Mouse (Mus musculus) brown adipose tissue, adult 24 weeks (tissue): ENCODE results near the gene Cercam. TPM values are rescaled to one million over a fixed set of nuclear protein-coding genes. Genes with fewer than 3 reads are reported as not detected.
A peak's percentile ranks its signal among the peaks of the same experiment; 100 is the strongest.
"Not testable (repeated sequence)": the region's sequence is repeated elsewhere in the genome, so short reads cannot be mapped to it uniquely, and the experiment has no call there.

Experiments
- H3K27ac ChIP-seq: fragments of 200-500 bp; replicated peaks from 2 replicates; pipeline ENCODE4 v1.5.1; 2012; ENCODE audit warnings: low read depth, mild to moderate bottlenecking, low read length
- H3K4me1 ChIP-seq: fragments of 200-500 bp; 2 replicates; pipeline ENCODE4 v1.6.1; 2012; ENCODE audit warnings: low read length, mixed read lengths; ENCODE audit not compliant: control insufficient read depth, insufficient read depth, insufficient read length
- H3K4me3 ChIP-seq: fragments of 200-500 bp; 2 replicates; pipeline ENCODE4 v1.5.1; 2012; ENCODE audit warnings: low read depth, mild to moderate bottlenecking, low read length, moderate library complexity; ENCODE audit not compliant: insufficient read depth
- polyA plus RNA-seq: library from polyadenylated mRNA; stranded (reverse); fragments of >200 nt; gene quantifications from 2 replicates; pipeline ENCODE4 v1.2.4, GENCODE M21; 2012; ENCODE audit not compliant: missing spikeins, insufficient read depth, insufficient read length

Gene Cercam
- polyA plus RNA-seq, 1 experiment, result 3.1 TPM

DNA sequence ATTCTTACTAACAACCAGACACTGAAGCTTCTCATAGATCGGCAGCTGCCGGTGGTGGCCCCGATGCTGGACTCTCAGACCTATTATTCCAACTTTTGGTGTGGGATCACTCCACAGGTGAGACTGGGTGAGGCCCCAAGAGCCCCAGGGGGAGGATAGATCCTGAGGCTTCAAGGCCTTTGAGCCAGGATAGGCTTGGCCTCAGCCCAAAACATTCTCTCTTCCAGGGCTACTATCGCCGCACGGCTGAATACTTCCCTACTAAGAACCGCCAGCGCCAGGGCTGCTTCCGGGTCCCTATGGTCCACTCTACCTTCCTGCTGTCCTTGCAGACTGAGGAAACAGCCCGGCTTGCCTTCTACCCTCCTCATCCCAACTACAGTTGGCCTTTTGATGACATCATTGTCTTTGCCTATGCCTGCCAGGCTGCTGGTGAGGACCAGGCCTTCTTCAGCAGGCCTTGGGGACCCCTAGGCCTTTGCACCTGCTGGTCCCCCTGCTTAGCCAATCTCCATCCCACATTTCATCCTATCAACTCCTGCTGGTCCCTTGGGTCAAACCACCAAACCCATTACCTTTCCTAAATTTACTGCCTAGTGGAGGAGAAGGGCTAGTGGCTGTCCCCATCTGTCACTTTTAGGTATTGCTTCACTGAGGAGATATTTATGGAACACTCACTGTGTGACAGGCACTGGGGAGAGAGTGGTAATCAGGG is 3.8 kb downstream of the Cercam start:
- Histone ChIP-seq H3K4me3 (no peak overlapping the region), H3K4me1 (no peaks in the 10 kb centered on the region), H3K27ac (no peak overlapping the region)

DNA sequence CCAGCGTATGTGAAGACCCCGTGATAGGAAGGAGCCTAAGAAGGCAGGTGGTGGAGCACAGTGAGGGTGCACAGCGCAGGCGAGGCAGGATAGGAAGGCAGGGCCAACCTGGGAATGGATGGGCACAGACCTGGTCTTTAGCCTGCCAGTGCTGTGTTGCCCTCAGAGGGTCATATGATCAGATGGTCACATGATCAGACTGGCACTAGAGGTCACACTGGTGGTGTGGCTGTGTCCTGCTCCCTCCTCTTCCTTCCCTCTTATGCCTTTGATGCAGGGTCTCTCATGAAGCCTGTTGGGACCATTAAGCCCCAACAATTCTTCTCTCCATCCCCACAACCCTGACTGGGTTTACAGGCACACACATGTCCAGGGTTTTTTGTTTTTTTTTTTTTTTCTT is 4.8 kb downstream of the Cercam start:
- Histone ChIP-seq H3K27ac (no peak overlapping the region), H3K4me1 (no peaks in the 10 kb centered on the region), H3K4me3 (no peak overlapping the region)

DNA sequence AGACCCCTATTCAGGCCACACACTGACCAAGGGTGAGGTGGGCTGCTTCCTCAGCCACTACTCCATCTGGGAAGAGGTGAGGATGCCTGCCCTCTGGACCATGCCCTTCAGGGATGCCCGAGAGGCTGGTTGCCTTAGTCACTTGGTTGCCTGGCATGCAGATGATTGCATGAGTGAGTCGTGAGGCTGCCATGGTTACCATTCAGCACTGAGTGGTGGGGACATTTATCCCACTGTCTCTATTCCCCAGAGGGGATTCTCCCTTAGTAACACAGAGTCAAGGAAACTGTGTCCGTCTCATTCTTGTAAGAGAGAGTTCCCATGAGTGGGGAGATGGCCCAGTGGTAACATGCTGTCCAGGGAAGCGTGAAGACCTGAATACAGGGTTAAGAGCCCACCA is 9.1 kb downstream of the Cercam start:
- Histone ChIP-seq H3K4me1 (no peaks in the 10 kb centered on the region), H3K27ac (no peak overlapping the region), H3K4me3 (no peak overlapping the region)

DNA sequence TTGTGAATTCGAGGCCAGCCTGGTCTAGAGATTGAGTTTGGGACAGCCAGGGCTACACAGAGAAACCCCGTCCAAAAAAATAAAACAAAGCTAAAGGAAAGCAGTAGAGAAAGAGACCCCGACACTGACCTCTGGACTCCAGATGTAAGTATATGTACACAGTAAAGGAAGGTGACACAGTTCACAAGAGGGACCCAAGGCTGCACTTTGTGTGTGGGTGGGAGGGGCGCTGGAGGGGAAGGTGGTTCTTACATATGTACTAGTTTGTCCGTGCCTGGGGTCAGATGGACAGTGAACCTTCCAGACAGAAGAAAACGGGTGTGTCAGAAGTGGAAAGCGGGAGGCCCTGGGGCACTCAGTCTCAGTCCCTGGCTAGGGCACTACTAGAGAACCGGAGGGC is 10.2 kb downstream of the Cercam start:
- H3K27ac ChIP-seq, result no peak overlapping the region
- no peak overlapping the region for H3K4me3 ChIP-seq
- no peaks in the 10 kb centered on the region for H3K4me1 ChIP-seq

DNA sequence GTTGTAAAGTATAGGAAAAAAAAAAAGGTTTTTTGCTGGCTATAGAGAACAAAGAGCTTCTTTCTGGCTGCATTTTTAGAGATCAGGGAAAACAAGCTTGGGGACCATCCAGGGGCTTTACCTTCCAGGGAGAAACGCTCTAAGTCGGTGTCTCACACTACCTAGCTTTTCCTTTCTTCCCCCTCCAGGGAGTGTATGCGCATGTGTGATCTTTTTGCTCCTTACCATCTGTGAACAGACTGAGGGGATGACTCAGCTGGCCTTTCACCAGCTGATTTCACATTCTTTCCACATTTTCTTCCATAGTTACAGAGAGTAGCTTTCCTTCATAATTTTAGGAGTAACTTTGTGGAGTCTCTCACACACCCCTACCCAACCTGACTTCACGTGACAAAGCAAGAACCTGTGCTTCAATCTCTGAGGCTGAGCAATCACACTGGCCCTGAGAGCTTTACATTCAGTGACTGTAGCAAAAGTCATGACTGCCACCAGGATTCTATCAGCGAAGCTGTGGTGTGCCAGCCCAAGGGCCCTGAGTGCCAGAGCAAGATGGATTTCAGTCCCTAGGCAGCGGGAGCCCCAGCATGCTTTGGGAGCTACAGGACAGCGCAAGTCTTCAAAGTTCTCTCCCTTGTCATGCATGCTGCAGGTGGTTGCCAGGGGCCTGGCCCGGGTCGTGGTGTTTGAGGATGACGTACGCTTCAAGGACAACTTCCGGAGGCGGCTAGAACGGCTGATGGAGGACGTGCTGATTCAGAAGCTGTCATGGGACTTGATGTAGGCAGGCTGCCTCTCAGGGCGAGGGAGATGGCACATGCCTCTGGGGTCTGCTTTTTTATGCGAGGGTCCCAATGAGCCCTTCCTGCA is 11.2 kb downstream of the Cercam start:
- Histone ChIP-seq H3K4me1 (no peaks in the 10 kb centered on the region), H3K4me3 (no peak overlapping the region), H3K27ac (no peak overlapping the region)

DNA sequence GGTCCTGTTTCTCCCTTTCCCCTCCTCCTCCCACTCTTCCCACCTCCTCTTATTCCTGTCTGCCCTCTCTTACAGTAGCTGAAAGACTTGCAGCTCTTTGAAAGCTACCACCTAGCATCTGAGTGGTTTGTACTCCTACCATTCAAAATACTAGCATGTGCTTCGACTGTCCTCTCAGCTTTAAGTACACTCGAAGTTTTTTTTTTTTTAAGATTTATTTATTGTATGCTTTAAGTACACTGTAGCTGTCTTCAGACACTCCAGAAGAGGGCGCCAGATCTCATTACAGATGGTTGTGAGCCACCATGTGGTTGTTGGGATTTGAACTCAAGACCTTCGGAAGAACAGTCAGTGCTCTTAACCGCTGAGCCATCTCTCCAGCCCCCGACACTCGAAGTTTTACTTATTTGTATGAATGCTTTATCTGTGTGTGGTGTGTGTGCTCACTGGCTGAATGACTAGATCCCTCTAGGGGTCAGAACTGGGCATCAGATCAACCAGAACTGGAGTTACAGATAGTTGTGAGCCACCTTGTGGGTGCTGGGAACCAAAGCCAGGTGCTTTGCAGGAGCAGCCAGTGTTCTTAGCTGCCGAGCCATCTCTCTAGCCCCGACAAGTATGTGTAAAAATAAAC is 17.8 kb downstream of the Cercam start:
- H3K4me1 ChIP-seq, H3K27ac ChIP-seq, H3K4me3 ChIP-seq: not testable (repeated sequence)

DNA sequence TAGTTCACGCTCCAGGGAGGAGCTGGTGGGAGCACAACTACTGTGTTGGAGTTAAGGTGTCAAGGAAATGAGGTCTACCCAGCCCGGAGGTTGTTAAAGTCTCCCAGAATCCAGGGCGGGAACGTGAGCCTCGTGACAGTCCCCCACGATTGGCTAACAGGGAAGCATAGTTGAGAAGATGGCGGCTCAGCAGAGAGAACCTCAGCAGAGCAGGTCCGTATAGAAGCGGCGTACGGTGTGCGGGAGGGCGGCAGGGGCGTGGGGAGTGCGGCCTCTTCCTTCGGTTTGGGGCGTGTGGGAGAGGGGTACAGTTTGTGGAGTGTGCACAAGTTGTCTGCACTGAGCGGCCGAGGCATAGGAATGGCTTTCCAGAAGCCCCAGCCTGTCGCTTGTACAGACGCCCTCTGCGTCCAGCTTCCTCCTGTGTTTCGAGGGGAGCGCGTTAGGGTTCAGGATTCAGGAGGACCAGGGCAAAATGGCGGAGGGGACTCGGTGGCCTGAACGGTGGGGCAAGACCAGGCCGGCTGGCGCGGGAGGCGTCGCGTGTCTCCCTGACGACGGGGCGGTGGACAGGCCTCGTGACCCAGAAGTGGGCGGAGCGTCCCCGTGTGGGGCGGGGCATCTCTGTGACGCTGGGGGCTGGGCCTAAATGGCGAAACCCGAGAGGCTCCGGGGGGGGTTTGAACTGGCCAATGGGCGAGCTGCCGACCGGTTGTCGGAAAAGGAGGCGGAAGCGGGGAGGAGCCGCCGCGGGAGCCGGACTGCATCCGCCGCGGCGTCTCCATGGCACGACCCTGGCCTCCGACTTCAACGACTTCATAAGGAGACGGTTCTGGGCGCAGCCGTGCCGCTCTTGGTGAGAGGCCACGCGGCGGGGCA is 20.3 kb downstream of the Cercam start, which contains the start of gene Odf2:
Gene Odf2 (plus strand): TSS at position 156 of the 879 bp plus-strand sequence.
- Histone ChIP-seq H3K4me3 (peak within 1 kb of the TSS; percentile 84), H3K27ac (peak within 1 kb of the TSS; percentile 25; the same call in 1 of the 2 replicates), H3K4me1 (peaks cover 4% of the 10 kb centered on the region; the same call in 1 of the 2 replicates)

DNA sequence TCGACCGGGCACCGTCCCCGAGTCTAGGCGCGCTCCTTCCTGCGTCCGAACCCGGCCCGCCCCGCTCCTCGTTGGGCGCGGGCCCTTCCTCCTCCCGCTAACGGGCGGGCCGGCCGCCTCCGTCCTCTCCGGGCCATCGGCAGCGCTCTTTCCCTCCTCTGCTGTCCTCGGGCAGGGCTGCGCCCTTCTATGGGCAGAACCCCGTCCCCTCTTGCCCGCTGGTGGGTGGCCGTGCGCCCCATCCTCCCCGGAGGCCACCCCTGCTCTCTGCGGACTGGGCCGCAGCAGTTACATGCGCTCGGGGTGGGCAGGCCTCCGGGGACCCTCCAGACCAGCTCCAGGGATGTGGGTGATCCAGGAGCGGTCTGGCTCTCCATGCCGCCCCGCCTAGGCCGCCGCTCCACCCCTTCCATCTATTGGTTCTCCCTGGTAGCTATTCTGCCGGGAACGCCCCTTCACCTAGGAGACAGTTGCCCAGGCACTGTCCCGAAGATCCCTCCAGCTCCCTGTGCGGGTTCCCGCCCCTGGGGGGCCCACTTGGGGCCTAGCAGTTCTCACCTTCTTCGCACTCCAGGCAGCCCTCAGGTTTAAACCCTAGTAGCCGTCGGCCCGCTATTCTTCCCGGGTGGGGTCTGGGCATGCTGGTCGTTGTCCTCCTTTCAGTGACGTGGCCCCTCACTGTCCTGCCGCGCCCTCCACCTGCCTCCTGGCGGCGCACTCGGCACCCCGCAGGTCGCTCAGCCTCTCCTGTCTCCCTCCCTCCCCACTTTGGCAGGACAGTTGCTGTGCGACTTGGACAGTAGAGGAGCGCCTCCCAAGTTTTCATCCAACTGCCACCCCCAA is 21.2 kb downstream of the Cercam start:
- peak overlapping the region; percentile 25; the same call in 1 of the 2 replicates for H3K27ac ChIP-seq
- H3K4me3 ChIP-seq, result peak overlapping the region; percentile 84
- peaks cover 4% of the 10 kb centered on the region; the same call in 1 of the 2 replicates for H3K4me1 ChIP-seq

DNA sequence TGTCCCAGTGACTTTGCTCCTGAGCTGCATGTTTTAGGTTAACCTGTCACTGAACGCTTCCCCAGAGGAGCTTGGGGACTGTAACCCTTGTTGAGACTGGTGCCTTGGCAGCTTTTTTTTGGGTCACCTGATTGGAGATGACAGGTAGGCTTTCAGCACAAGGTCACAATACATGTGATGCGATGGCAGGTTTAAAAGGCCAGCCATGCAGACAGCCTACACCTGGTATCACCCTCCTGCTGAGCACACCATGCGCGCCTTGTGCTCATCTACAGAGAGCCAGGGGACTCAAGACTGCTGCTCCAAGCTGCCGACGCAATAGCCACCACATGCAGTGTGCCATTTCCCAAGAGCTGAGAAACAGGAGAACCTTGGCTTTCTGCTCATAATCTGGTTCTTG is 22.8 kb downstream of the Cercam start:
- Histone ChIP-seq H3K27ac (no peak overlapping the region), H3K4me1 (peaks cover 4% of the 10 kb centered on the region; the same call in 1 of the 2 replicates), H3K4me3 (no peak overlapping the region)

DNA sequence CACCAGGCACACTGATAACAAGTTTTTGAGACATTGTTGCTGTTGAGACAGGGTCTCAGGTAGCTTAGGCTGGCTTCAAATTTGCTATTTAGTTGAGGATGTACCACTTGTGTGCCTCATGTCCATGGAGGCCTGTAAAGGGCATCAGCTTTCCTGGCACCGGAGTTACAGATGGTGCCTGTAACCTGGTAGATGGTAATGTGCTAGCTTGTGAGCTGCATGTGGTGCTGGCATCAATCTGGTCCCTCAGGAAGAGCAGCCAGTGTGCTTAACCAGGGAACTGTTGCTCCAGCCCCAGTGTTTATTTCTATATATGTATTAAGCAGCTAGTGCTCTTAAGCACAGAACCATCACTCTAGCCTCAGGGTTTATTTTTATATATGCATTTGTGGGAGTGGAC is 27.1 kb downstream of the Cercam start:
- Histone ChIP-seq H3K4me1 (no peaks in the 10 kb centered on the region; the same call in 1 of the 2 replicates), H3K4me3 (no peak overlapping the region)

DNA sequence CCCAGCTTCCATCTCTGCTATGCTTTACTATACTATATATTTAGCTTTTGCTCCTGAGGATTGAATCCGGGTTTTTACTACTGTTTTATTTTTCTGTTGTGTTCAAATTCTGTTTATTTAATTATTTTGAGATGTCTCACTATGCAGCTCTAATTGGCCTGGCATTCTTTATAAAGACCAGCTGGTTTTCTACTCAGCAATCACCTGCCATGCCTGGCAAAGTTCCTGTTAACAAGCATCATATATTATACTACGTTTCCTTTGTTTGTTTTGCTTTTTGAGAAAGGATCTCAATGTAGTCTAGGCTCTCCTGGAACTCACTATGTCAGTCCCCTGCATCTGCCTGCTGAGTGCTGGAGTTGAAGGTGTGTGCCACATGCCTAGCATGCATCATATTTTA is 28.4 kb downstream of the Cercam start:
- no peaks in the 10 kb centered on the region for H3K4me1 ChIP-seq
- no peak overlapping the region for H3K4me3 ChIP-seq

More for the DNA sequence above, 27.1 kb downstream of the Cercam start:
- H3K27ac ChIP-seq, result no peak overlapping the region

DNA sequence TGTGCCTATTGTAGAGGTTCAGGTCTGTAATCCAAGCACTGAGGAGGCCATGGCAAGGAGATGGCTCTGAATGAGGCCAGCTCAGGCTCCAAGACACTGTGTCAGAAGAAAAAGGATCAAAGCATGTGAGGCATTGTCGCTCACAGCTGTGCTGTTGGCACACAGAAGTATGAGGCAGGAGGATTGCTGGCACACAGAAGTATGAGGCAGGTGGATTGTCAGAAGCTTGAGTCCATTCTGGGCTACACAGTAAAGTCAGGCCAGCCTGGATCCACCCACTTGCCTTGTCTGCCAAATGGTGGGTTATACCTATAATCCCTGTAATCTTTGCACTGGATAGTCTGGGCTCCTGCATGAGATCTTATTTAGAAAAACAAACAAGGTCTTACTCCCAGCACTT is 29.1 kb downstream of the Cercam start:
- H3K27ac ChIP-seq, result no peak overlapping the region
- no peaks in the 10 kb centered on the region for H3K4me1 ChIP-seq
- no peak overlapping the region for H3K4me3 ChIP-seq

More for the DNA sequence above, 28.4 kb downstream of the Cercam start:
- no peak overlapping the region for H3K27ac ChIP-seq

DNA sequence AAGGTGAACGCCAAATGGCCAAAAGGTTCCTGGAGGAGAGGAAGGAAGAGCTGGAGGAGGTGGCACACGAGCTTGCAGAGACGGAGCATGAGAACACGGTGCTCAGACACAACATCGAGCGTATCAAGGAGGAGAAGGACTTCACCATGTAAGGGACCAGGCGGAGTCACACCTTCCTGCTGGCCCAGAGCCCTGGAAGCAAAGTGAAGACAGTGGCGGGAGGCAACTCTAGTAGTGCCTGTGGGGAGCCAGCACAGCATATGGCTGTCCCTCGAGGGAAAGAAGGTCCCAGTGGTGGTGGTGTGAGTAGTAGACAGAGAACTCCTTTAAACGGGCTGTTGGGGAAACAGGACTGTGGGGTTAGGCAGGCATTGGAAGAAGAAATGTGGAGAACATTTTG is 33.2 kb downstream of the Cercam start:
- Histone ChIP-seq H3K4me3 (no peak overlapping the region), H3K4me1 (no peaks in the 10 kb centered on the region), H3K27ac (no peak overlapping the region)

DNA sequence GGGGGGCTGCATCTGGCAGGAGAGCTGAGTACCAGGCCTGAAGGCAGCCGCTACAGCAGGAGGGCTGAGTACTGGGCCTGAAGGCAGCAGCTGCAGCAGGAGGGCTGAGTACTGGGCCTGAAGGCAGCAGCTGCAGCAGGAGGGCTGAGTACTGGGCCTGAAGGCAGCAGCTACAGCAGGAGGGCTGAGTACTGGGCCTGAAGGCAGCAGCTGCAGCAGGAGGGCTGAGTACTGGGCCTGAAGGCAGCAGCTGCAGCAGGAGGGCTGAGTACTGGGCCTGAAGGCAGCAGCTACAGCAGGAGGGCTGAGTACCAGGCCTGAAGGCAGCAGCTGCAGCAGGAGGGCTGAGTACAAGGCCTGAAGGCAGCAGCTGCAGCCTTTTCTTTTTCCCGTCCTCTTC is 39.2 kb downstream of the Cercam start:
- H3K27ac ChIP-seq, H3K4me1 ChIP-seq, H3K4me3 ChIP-seq: not testable (repeated sequence)
